Mouse (Mus musculus): ENCODE measurements around the gene Bloc1s5.

- TF ChIP-seq CTCF (IDR thresholded peaks at IDR 0.05; ENCODE audit: insufficient read depth, low read length) (no peak), POLR2A (IDR thresholded peaks at IDR 0.05; ENCODE audit: borderline replicate concordance, extremely low read depth, low read depth, low read length) (no peak)
Measured at GRCm38 (mm10) chr13:38610336-38610735, 24.6 kb downstream of the Bloc1s5 start.

All from lung, adult 2 months (tissue).